Comparison of ENCODE assay signal across 8 mouse cellular contexts in genomic region chr19:60341485-60341884, GRCm38 (mm10).
A peak's percentile ranks its signal among the peaks of the same experiment; 100 is the strongest.
DNase-seq lines count a peak whose midpoint lies in the region; ATAC-seq lines count a peak whose summit lies in the region.

No protein-coding gene starts in this region.

- ATAC-seq in megakaryocyte, adult 5-6 weeks (ENCODE audit: poor library complexity, severe bottlenecking) = peak; percentile 84

- peak; percentile 13 for DNase-seq in heart, adult 8-10 months (ENCODE audit: low spot score)
- DNase-seq in heart, postnatal 25 days (ENCODE audit: low spot score) = no peak
- peak; percentile 86 for DNase-seq in ES-CJ7 (ENCODE audit: low read depth, low spot score)
- peak; percentile 22 for DNase-seq in c-Kit-positive CD71-positive TER-119-positive erythroid progenitor cells, embryonic 14.5 days (ENCODE audit: low spot score)
- peak; percentile 12 to 67 for DNase-seq in frontal cortex, postnatal 14 days (ENCODE audit: low spot score in 2 of 2)
- DNase-seq in layer of hippocampus, adult 8-10 months (ENCODE audit: low spot score in 2 of 2) = peak; percentile 23 to 60
- peak; percentile 5 for DNase-seq in spleen, postnatal 36 days (ENCODE audit: low spot score in 2 of 2)

- intact Hi-C loops in heart, postnatal 25 days (cut with DNase I) = no loop called here
